Mouse (Mus musculus): ENCODE data around the gene Ebf1.

Gene Ebf1

DNA sequence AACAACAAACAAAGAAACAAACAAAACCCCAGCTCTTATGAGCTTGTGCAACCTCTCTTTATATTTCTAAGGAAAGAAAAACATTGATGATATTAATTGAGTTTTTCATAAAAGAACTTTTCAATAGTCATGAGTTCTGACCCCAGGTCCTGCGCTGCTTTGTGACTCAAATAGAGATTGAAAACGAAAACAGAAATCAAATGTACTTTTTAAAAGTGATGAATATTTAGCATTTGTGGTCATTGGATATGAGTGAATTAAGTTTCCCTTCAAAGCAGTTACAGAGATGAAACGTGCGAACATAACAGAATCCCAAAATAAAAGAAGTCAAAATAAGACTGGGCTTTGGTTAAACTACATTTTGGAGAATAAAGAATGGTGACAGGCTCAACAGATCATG lies 271.3 kb downstream of the Ebf1 start:
- no peak for DNase-seq (ENCODE audit: extremely low spot score, low read depth, low spot score)

DNA sequence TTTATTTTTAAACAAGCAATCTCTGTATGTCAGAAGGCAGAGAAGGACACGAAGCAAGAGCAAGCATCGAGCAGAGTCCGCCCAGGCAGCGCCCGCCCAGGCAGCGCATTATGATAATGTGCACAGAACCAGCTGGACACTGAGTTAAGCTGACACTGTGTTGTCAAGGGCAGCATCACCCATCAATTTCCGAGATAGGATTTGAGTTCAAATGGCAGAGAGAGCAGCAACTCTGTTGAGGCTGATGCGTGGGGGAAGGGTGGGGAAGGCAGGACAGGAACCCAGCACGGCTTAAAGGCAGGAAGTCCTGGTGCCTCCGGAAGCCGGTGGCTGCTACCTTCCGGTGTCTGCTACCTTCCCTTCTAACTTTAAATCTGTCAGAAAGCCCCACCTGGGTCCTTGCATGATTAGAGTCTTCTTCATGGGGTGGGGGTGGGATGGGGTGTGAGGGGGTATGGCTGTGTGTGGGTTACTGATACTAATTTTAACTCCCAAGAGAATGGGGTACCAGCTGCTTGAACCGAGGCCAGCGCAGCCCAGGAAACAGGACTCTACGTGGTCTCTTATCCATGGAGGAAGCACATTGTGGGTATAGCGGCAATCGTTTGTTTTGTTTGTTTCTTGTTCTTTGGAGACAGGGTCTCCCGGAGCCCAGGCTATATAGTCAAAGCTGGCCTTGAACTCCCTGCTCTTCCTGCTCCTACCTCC lies 275.9 kb downstream of the Ebf1 start:
- no peak for DNase-seq (ENCODE audit: extremely low spot score, low read depth, low spot score)

DNA sequence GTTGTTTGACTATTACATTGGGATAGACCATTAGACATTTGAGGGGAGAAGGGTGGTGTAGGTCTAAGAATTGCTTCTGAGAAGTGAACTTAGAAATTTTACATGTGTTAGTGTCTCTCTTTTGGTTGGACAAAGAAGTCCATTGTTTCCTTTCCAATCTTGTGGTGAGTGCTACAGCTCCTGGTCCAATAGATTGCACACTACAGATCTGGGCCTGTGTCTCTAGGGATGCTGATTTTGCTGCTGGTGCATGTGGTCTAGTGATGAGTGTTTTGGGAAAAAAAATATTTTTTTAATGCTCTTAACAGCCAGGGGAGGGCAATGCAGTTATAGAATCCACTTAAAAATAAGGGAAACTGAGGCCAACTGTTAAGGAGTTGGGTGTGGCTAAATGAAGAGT lies 276.9 kb downstream of the Ebf1 start:
- DNase-seq (ENCODE audit: extremely low spot score, low read depth, low spot score): no peak

- no peak for DNase-seq (ENCODE audit: extremely low spot score, low read depth, low spot score)
Observed at GRCm38 (mm10) chr11:44894798-44895197, 277.7 kb downstream of the Ebf1 start.

- DNase-seq (ENCODE audit: extremely low spot score, low read depth, low spot score): no peak
Observed at GRCm38 (mm10) chr11:44895893-44896292, 278.8 kb downstream of the Ebf1 start.

DNA sequence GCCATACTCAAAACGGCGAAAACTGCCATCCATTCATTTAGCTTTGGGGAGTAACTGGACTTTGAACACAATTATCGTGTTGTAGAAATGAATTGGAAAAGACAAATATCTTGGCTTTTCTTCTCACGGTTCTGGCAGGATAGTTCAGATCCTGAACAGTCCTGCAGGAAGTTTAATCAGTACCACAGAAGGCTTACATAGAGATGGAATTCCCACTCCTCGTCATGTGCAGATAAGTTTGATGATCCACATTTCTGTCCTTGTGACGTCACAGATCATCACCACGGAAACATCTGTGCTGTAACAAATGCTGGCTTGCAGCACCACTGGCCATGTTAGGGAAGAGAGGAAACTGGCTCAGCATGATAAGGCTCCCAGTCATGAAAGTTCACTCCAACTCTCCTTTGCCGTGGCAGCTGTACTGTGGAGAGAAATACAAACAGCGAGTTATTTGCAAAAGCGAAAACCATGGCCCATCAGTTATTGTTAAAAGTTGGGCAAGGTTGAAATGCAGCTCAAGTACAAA lies 280.1 kb downstream of the Ebf1 start:
- no peak for DNase-seq (ENCODE audit: extremely low spot score, low read depth, low spot score)

DNA sequence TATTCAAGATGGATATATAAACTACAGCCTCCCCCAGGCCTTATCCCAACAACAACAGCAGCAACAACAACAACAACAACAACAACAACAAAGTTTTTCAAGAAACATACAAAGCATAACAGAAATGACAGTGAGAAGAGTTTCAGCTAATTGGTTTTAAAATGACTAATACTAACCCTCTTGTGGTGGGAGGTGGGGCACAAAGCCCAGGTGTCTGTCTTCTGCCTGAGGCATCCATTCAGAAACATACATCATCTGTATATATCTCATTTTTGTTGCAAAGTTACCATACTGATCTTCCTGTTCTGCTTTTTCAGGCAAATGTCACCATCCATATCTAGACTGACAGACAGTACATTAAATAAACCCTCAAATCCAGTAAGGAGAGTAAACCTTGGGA lies 282.4 kb downstream of the Ebf1 start:
- no peak for DNase-seq (ENCODE audit: extremely low spot score, low read depth, low spot score)

DNA sequence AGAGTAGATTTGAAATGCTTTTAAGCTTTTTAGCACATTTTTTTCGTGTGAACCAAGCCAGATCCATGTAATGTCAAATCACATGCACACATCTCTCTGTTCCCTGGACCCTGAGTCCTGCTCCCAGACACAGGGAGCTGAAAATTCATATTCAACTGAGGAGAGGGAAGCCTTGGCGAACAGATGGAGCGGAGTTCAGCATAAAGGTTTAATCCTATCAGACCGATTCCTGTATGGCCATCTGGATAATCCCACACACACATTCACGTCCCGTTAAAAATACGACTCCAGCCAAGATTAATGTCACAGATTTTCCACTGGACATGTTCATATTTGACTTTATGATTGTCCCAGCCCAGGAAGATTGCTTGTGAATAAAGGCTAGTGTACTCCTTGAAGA lies 282.8 kb downstream of the Ebf1 start:
- DNase-seq (ENCODE audit: extremely low spot score, low read depth, low spot score): no peak

DNA sequence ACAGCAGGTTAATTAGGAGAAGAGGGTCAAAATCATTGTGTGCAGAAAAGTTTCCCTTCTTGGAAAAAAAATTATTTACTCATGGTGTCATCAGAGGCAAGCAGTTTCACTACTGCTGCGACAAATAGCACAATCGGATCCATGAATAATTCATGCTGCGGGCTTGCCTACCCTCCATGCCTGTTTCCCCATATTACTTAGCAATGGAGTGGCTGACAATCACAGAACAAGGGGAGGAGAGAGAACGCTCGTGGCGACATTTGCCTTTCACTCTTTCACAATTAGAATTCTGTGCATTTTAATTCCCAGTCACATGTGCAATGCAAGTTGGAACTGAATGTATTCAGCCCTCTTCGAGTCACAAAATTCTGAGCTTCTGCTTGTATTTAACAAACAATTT lies 283.4 kb downstream of the Ebf1 start:
- DNase-seq (ENCODE audit: extremely low spot score, low read depth, low spot score): no peak

DNA sequence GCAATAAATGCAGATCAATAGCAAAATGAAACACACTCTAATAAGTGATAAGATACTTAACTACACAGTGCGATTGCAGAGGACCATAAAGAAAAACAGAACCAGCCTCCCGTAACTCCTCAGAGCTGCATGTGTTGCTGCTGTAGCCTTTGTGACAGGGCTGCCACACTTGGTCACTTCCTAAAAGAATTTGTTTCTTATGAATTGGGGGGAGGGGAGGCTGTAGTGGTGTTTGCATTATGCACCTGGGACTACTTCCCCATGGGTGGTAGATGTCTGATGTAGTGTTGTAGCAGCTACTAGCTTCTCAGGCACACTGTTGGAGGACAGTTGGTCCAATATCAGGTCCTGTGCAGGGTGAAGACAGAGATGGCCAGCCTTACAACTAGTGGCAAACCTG lies 284.6 kb downstream of the Ebf1 start:
- DNase-seq (ENCODE audit: extremely low spot score, low read depth, low spot score): no peak

GRCm38 (mm10) chr11:44902165-44902564 lies 285.0 kb downstream of the Ebf1 start:
- no peak for DNase-seq (ENCODE audit: extremely low spot score, low read depth, low spot score)

- DNase-seq (ENCODE audit: extremely low spot score, low read depth, low spot score): no peak
Observed at GRCm38 (mm10) chr11:44904121-44904520, 287.0 kb downstream of the Ebf1 start.

DNA sequence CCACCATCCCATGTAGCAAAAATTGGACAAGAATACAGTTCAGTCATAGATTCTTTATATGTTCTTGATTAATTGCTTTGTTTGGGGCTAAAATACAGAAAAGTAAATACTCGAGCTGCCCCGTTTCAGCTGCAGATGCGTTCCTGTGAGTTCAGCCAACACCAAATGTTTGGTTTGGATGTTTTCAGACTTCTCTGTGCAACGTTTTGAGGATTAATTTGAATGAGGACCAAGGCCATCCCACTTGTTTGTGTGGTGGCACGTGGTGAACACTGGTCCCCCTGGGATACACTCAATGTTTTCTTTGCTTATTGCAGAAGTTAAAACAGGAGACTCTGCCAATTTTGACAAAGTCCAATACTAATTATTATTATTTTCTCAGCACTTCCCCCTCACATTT lies 289.3 kb downstream of the Ebf1 start:
- DNase-seq (ENCODE audit: extremely low spot score, low read depth, low spot score): no peak

DNA sequence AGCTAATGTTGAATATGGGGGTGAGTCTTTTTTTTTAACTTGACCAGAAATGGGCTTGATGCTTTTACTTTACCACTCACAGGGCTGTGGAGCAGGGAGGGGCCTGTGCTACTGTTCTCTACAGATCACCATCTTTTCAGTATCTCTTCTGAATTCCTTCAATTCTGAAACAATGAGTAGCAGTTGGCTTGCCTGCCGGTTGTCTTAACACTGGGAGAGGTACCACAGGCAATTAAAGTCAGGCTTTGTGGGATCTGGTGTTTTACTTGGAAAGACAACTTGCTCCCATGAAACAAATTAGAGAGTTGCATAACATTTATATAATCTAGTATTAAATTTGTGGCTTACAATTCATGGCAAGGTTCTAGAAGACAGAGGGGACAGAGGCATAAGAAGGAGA lies 294.6 kb downstream of the Ebf1 start:
- no peak for DNase-seq (ENCODE audit: extremely low spot score, low read depth, low spot score)

DNA sequence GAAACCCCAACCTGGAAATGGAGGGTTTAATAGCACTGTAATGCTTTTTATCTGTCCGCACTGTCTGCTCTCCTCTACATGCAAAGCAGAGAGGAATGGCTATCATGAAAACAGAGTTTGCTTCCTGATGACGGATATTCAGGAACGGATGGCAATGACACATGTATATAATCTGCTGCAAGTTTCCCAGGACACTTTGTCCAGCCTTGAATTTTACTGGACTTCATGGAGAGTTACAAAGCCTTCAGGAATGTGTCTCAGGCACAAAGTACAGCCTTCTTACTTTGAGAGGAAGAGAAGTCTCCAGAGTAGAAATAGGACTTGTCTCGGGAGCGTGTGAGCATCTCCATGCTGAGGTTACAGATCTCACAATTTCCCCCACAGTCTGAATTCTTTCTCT lies 296.7 kb downstream of the Ebf1 start:
- DNase-seq (ENCODE audit: extremely low spot score, low read depth, low spot score): no peak

- DNase-seq (ENCODE audit: extremely low spot score, low read depth, low spot score): no peak
Observed at GRCm38 (mm10) chr11:44917059-44917458, 299.9 kb downstream of the Ebf1 start.

- DNase-seq (ENCODE audit: extremely low spot score, low read depth, low spot score): no peak
Observed at GRCm38 (mm10) chr11:44923138-44923537, 306.0 kb downstream of the Ebf1 start.

DNA sequence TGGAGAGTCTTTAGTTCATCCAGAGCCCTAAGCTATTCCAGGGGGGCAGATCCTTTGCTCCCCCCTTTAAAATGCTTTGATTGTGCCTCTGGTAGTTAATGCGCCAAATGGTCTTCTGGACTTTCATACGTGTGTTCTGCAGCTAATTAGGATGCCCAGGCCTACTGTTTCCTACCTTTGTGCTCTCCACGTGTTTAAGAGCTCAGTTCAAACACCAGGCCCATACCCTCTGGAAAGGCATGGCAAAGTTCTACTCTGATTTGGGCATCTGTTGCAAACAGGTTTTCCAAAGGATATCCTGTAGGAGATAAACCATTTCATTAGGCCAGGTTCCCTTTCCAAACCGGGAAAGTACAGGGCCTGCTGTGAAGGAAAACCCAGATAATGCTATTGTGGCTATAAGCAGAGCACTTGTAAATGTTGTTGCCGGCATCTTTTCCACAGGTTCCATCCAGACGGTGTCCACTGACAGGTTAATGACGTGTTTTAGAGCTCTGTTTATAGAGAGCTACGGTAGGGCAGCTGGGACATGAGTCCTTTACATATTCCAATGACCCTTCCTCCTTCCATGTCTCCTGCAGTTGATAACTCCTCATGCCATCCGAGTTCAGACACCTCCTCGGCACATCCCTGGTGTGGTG lies 306.9 kb downstream of the Ebf1 start:
- no peak for DNase-seq (ENCODE audit: extremely low spot score, low read depth, low spot score)

DNA sequence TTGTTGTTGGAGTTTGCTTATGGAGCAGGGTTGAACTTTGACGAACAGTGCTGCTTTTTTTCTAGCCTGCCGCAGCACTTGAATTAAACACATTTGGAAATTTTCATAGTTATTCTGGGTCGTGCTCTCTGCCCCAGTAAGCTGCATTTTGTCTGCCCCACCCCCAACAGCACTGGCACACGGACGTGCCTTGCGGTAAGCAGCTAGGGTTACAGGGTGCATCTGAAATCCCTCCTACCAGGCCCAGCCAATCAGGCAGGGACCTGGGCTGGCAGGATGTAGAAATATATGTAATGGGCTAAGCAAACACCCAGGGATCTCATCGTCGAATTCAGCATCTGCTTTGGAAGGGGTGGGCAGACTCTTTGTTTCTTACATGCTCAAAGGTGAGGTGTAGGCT lies 307.8 kb downstream of the Ebf1 start:
- DNase-seq (ENCODE audit: extremely low spot score, low read depth, low spot score): no peak

GRCm38 (mm10) chr11:44925806-44926525 lies 308.8 kb downstream of the Ebf1 start:
- no peak for DNase-seq (ENCODE audit: extremely low spot score, low read depth, low spot score)

- DNase-seq (ENCODE audit: extremely low spot score, low read depth, low spot score): no peak
Observed at GRCm38 (mm10) chr11:44928403-44928802, 311.3 kb downstream of the Ebf1 start.

- no peak for DNase-seq (ENCODE audit: extremely low spot score, low read depth, low spot score)
Observed at GRCm38 (mm10) chr11:44932942-44933483, 315.9 kb downstream of the Ebf1 start.

Data from hindlimb bud, embryonic 11.5 days (tissue).